Mouse (Mus musculus) ZHBTc4 (cell line): ENCODE results near the gene Mrgpre.

ENCODE experiments used
- DNase-seq: peaks from one replicate; pipeline ENCODE4 v3.0.0-alpha.2; 2011; ENCODE audit warnings: low read depth, low spot score

Gene Mrgpre

DNA sequence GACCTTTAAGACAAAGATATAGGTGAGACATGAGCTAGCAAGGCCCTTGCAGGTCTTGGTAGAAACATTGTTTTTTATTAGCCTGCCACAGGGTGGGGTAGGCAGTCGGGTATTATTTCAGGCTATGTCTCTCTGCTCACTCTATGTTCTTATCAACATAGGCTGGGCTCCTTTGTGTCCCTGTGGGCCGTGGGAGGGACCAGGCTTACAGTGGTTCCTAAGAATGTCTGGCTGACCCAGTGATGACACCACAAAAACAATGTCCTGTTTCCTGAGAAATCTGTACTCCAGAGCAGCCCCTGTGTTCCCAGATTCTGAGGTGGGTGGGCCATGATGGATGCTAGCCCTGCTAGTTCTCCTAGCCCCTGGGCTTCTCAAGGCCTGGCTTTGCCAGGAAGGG, 6.9 kb downstream of the Mrgpre start:
- no peak for DNase-seq

DNA sequence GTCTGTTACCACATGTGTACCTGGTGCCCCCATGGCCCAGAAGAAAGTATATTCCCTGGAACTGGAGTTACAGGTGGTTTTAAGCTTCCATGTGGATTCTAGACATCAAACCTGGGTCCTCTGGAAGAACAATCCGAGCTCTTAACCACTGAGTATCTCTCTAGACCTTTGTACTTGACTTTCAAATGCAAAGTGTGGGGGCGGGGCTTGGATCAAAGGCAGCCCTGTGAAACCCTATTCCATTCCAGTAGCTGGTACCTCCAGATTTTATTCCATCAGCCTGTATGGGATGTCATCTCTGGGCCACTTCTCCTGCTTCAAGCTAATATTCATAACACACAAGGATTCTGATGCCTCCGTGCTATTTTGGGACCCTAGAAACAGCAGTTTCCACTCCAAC, 8.2 kb downstream of the Mrgpre start:
- DNase-seq = peak; percentile 82

DNA sequence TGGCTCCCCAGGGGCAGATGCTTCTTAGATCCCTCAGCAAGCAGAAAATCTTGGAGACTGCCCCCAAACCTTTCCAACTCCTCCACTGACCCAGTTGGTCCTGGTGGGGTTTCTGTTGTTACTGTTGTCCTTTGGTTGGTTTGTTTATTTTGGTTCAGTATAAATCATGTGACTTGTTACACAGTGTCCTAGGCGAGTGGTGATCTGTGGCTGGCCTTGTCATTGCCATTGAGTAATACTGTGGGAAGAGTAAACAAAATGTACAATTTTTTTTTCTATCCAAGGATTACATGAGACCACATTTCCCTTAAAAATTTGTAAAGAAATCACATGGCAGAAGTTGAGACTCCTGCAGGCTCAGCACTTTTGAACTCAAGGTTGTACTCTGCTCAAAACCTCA, 14.8 kb downstream of the Mrgpre start:
- no peak for DNase-seq

DNA sequence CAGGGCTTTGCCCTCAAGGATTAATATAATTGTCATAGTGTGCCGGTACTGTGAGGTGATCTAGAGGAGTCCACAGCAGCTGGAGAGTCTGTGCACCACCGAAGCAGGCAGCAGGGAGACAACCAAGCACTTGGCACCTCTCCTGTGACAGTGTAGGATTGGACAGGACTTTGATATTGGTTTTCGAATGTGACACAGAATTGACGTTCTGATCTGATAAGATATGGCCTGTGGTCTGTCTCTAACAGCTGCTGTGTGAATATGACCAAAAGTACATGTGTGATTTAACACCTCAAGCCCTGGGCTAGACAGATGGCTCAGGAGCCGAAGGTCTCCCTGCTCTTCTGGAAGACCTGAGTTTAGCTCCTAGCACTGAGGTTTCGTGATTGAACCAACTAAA, 16.0 kb downstream of the Mrgpre start:
- DNase-seq = no peak

DNA sequence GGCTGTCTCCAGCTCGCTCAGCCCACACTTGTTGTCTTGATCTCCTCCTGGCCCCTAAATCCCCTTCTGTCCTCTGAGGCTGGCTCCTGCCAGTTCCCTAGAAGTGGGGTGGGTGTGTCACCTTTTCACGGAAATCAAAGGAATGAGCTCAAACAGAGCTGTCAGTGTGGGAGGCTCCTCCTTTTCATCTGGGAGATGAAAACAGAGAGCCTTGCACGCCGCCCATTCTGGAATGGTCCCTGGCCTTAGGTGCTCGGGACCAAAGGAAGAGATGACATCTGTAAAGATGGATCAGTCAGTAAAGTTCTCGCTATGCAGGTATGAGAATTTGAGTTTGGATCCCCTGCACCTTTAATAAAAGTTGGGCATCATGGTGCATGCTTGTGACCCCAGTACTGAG, 17.4 kb downstream of the Mrgpre start, which contains the start of gene Mrgprg:
Gene Mrgprg, minus strand, starts transcription at position 101 of the 400 bp plus-strand sequence.
- DNase-seq = peak; percentile 56

DNA sequence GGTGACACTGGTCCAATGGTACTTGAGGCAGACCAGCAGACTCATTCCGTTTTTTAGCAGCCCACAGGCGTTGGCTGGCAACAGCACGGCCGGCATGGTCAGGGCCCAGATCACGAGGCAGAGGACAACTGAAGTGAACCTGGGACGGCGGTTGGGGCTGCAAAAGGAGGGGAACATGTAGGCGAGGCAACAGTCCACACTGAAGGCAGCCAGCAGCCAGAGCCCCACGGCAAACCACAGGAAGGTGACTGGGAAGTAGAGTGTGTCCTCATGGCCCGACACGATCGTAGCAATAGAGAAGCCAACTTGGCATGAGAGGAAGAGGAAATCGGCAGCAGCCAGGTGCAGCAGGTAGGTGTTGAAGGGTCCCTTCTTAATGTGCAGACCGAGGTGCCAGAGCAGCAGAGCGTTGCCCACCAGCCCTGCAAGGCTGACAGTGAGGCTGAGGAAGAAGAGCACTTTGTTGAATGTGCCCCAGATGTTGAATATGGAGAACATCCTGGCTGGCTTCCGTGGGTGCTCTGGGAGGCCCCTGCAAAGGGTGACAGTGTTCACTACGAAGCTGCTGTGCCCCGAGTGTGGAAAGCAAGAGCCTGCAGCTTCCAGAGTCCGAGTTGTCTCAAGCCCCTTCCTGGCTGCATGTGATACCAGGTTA, 19.3 kb downstream of the Mrgpre start:
- no peak for DNase-seq

DNA sequence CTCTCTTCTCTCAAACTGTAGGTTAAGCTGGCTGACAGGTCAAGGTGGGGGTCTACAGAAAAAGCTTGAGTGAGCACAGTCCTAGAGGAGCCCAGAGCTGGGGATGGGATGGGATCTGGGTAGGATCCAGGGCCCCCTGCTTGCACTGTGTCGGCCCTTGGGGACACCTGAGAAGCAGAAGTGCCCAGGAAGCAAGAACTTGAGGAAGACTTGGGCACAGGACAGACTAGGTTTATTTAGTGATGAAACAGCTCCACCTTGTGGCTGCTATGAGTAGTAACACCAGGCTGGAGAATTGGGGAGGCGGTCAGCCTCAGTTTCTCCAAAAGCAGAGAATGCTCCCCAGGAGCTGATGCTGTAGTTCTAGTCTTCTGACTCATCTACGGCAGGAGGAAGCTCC, 20.5 kb downstream of the Mrgpre start:
- peak; percentile 46 for DNase-seq

DNA sequence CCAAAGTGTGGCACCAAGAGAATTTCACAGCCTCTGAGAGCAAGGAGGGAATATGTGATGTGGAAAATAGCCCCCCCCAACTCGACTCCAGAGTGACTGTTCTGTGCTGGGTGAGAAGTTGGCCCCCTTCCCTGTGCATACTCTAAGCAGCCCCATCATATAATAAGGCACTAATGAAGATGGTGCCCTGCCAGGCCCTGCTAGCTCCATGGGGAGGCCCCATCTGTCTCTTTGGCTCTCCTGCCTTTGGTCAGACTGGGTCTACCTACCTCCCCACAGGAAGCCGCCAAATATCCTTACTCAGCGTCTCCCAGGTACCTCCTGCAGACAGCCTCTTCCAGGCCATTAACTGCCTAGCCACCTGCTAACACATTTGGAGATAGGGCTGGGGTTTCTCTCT, 25.3 kb downstream of the Mrgpre start:
- DNase-seq = no peak

DNA sequence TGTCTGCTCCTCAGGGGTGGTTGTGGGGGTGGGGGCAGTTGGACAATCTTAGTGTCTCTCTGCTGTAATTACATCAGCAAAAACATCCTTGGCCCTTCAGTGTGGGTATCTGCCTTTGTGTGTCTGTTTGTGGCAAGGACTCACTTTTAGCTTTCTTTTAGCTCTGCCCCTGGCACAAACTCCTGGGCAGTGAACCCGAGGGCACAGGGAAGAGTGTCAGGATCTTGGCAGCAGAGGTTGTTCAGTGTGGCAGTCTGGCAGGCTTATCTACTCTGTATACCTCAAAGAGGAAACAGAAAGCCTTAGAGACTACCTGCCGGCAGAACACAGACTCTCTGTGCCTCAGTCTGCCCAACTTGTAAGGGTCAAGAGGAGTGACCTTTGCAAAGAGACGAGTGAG, 26.6 kb downstream of the Mrgpre start:
- DNase-seq = no peak

DNA sequence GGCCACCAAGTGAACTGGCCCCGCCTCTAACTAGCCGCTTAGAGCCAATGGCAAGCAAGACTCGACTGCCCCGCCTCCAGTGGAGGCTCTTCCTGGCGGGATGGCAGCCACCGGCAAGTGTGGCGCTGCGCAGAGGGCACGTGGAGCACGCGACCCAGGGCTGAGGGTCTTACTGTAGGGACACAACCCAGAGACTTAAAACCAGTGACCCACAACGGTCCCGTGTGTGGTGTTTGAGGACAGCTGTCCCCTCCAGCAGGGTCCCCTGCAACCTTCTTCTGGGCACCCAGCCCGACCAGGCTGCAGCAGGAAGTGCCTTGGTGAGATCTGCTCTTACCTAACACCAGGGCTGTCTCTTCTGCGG, 27.3 kb downstream of the Mrgpre start:
- peak; percentile 86 for DNase-seq

DNA sequence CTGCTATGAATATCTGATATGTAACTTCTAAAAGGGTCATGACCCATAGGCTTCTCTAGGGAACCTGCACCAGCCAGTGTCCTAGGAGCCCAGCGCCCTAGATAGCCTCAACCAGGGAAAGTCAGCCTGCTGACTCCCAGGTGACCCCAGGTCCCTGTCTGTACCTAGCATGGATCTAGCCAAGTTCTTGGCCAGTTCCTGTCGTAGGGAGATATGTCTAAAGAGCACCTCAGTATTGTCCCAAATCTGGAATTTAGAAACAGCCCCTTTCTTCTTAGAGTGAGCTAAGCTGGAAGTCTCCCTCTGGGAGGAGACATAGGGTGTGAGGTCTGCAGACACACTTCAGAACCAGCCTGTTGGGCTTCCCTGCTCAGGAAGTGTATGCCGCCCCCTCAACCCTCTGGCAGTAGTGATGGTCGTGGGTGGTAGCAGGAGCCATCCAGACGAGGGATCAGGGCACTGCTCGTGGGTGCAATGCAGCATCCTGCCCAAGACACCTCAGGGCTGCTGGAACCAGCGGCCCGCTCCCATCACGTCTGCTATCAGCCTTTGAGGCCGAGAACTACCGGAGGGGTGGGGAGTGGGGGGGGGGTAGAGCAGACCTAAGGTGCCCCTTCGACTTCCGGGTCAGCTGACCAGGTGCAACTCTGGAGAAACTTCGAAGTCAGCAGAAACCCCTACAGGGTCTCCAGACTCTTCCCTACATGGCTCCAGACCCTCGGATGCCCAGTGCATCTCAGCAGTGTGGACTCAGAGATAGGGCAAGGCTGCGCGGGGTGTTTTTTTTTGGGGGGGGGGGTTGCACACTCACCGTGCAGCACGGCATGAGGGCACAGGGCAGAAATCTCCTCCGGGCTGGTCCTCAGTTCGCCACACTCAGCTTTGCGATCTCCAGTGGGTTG, 27.9 kb downstream of the Mrgpre start, which contains the start of gene Osbpl5:
Gene Osbpl5, minus strand, starts transcription at position 861 of the 902 bp plus-strand sequence.
- DNase-seq = no peak

DNA sequence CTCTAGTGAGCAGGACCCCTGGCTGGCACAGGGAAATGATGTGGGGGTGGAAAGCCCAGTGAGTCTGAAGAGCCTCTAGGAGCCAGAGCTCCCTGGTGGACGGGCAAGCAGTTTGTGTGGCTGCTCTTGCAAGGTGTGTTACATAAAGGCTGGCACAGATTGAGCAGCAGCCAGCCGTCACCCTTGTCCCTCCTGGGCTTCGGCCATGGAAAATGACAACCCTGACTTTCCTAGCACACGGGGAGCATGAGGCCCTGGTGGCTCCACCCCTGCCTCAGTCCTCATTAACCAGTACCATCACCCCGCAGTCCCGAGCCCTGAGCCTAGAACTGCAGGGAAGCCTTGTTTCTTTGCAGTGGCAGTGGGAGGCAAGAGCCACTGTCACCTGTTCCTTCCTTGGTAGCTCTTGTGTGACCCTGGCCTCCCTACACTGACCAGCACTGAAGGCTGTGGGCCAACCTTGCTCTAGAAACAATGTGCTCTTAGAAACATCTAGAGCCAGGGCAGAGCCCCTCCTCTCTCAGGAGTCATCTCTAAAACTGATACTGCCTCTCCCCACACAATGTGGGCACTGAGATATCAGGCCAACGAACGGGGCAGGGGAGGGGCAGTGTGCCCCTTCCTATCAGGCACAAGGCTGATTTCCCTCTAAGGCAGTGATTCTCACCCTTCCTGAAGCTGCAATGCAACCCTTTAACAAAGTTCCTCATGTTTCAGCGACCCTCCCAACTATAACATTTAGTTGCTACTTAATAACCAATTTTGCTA, 28.8 kb downstream of the Mrgpre start:
- DNase-seq = no peak

DNA sequence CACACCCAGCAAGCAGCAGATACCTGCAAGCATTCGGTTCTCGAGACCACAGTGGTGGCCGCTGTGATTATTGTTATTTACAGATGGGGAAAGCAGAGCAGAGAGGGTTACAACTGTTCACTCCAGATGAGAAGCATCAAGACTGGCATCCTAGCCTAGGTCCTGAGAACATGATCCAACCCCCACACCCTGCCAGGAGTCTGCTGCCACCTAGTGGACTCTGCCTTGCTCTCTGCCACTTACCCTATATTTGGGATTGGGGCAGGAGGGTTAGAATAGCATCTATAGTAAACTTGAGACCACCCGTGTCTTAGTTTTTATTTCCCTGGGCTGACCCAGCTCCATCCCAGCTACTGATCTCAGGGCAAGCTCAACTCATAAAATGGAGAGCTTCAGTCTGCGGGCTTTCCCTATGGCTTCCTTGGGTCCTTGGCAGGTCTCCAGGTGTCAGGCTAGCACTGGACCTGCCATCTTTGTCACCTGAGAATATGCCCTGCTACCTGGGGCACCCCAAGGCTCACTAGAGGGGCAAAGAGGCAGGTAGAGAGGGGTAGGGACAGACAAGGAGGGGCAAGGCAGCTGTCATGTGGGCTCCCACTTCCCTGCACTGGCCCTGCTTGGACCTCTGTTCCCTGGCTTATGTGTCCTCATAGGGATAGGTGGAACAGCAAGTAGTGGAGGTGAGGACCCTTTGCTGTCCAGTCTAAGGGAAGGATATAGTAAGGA, 30.1 kb downstream of the Mrgpre start:
- DNase-seq = peak; percentile 62

DNA sequence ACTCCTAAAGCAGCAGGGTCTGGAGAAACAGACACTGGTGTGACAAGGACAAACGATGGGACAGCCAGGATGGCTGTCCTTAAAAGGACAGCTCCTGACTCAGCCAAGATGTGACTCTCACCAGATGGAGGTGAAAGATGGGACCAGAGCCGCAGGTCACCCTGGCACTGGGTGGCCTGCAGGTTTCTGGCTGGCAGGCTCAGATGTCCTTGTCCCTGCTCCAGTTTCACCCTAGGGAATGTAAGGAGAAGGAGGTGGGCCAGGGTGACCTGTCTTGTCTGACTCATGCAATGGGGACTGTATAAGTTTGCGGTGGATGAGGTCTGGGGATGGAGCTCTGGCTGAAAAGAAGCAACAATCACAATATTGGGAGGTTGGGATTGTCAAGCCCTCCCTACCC, 31.7 kb downstream of the Mrgpre start:
- no peak for DNase-seq

DNA sequence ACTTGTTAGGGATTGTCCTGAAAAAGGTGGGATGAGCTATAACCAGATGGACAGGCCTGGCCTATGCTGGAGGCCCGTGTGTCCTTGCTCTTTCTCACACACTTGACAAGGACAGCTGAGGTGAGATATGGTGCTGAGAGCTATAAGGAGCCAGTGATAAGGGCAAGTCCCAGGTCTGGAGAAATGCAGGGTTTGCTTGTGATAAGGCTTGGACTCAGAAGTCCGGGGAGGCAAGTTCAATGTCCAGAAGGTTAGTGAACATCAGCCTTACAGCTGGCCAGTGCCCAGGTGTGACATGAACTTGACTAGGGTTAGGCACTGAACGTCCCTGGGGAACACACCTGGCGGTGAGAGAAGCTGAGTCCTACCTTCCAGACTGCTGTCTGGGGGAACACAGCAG, 32.2 kb downstream of the Mrgpre start:
- DNase-seq = no peak

DNA sequence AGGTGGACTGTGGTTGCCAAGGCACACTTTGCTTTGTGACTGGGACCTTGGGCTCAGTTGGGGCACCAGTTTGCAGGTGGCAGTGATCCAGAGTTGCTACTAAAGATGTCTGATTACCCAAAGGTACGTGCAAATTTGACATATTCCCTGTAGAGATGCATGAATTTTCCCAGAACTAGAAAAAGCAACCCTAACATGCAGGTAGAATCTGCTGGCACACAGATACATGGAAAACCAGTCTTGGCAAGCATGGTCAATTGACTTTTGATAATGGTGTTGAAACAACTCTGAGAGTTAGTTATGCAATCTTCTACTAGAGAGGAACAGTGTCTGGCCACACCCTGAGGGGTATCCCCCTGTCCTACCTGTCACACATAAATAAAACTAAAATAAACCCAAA, 32.9 kb downstream of the Mrgpre start:
- no peak for DNase-seq

DNA sequence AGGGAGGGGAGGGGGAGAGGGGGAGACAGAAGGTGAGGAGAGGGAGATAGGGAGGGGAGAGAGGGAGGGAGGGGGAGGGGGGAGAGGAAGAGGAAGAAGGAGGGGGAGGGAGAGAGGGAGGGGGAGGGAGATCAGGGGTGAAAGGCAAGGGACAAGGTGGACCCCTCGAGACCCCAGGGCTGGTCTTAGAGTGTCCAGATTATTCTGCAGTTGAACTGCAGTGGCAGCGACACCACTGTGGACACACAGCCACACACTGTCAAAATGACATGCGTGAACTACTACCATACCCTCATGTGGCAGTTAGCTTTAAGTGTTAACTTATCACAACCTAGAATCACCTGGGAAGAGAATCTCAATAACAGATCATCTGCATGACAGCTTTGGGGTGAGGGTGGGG, 35.3 kb downstream of the Mrgpre start:
- DNase-seq = no peak

DNA sequence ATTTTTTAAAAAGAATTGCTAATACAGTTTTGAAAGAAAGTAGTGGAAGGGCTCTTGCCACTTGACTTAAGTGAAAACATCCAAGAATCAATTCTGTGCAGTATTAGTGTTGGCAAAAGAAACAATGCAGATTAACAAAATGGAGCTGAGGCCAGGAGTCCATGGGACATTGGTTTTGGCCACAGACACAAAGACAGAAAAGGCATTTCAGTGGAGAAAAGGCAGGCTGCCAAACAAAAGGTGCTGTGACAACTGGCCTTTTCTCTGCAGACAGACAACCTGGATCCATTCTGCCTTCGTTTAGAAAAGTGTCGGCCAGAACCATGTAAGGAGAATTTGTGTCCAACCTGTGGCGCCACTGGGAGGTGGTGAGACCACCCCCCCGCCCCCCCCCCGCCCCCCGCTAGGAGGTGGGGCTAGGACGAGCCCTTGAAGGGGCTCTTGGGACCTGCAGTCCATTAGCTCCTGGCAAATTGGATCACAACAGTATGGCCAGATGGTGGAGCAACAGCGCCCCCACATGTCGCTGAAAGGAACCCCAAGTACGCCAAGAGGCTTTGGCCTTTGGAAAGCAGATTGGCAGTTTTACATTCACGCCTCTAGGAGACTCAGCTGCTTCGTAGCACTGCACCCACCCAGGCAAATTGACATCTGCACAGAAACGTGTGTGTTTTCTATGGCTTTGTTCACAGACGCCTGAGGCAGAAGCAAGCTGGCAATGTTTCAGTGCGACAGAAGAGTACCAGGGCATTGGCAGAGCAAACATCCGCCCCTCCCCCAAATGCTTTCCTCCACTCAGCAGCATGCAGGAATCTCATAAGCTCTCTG, 36.0 kb downstream of the Mrgpre start:
- peak; percentile 89 for DNase-seq

DNA sequence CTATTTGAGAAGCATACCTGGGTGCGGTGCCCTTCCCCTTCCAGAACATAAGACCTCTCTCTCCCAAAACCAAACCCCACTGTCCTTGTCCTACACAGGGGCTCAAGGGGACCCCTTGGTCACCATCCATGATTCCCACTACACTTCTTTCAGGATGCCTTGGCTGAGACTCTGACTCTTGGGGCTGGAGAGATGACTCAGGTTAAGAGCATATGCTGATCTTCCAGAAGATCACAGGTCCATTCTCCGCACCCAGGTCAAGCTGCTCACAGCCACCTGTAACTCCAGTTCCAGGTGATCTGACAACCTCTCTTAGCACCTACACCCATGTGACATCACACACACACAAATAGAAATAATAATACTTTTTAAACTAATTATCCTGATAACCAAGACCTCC, 43.6 kb downstream of the Mrgpre start:
- no peak for DNase-seq
